Mouse (Mus musculus): ENCODE results near the gene Gm20683. TPM values are rescaled to one million over a fixed set of nuclear protein-coding genes. Genes with fewer than 3 reads are reported as not detected.
"Not testable (repeated sequence)": the region's sequence is repeated elsewhere in the genome, so short reads cannot be mapped to it uniquely, and the experiment has no call there.

Gm20683 gene
- polyA plus RNA-seq, 1 experiment: 0.95 TPM

DNA sequence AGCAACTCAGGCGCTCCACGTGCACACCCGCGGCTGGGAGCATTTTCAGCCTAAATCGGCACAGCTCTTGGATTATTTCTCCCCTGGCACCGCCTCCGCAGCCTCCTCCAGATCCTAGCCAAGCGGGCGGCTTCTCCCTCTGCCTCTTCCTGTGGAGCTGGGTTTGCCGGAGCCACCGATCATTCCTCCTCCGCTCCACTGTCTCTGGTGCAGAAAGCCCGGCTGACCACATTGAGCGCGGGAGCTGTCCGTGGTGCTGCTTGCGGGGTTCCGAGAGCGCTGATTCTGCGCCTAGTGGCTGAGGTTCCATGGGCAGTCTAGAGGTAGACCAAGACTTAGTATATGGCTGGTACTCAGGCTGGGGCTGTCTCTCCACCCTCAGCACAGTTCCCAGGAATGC lies 28.1 kb downstream of the Gm20683 start:
- Histone ChIP-seq H3K27ac (replicated peaks; ENCODE audit: low read depth, low read length) (no peak overlapping the region), H3K4me3 (ENCODE audit: insufficient read depth, low read depth, low read length) (no peak overlapping the region), H3K4me1 (ENCODE audit: control insufficient read depth, insufficient read depth, insufficient read length, low read length) (no peaks in the 10 kb centered on the region)

DNA sequence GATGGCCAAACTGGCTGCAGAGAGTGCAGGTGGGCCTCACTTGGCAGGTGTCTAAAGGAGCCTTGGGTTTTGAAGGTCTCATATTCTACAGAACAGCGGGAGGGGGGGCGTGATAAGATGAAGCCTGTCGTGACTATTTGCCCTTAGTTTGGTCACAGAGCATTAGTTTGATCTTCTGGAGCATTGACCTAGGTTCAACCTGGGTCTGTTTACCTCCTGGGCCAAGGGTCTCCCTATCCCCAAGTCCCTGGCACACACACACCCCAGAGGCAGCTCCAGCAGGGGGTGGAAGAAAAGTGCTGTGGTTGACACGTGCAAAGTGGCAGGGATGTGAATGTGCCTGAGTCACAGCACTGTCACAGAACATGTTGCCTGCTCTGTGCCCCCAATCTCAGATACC lies 30.7 kb downstream of the Gm20683 start:
- no peak overlapping the region for H3K27ac ChIP-seq (replicated peaks; ENCODE audit: low read depth, low read length)
- no peaks in the 10 kb centered on the region for H3K4me1 ChIP-seq (ENCODE audit: control insufficient read depth, insufficient read depth, insufficient read length, low read length)
- no peak overlapping the region for H3K4me3 ChIP-seq (ENCODE audit: insufficient read depth, low read depth, low read length)

DNA sequence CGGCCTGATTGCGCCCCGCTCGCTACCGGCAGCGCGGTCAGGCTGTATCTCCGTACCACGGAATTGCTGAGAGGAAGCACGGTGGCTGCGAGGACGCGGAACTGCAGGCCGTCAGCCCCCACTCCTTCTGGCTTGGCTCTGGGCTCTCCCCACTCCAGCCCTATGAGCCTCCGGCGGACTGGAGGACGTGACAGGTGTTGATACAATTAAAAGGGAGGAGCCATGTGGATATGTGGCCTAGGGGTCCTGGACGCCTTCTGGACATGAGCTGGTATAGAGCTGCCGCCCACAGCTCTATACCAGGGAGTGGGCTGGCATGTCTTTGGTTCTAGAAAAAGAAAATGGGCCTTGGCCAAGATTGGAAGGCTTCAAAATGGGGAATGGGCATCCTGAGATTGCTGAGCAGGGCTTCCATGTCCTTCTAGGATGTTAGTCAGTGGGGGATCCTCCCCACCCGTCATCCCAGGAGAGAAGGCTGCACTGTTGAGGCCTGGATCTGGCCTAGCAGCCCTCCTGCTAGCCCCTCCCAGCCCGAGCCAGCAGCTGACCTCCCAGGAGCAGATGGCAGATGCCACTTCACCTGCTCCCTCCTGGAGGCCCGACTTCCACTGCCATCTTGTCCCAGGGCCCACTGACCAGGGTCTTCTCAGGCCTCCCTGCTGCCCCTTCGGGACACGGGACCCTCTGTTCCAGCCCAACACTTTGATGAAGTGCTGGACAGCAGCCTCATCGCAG lies 31.8 kb downstream of the Gm20683 start:
- peak overlapping the region; percentile 56 for H3K4me3 ChIP-seq (ENCODE audit: insufficient read depth, low read depth, low read length)
- H3K27ac ChIP-seq (replicated peaks; ENCODE audit: low read depth, low read length): no peak overlapping the region
- no peaks in the 10 kb centered on the region for H3K4me1 ChIP-seq (ENCODE audit: control insufficient read depth, insufficient read depth, insufficient read length, low read length)

DNA sequence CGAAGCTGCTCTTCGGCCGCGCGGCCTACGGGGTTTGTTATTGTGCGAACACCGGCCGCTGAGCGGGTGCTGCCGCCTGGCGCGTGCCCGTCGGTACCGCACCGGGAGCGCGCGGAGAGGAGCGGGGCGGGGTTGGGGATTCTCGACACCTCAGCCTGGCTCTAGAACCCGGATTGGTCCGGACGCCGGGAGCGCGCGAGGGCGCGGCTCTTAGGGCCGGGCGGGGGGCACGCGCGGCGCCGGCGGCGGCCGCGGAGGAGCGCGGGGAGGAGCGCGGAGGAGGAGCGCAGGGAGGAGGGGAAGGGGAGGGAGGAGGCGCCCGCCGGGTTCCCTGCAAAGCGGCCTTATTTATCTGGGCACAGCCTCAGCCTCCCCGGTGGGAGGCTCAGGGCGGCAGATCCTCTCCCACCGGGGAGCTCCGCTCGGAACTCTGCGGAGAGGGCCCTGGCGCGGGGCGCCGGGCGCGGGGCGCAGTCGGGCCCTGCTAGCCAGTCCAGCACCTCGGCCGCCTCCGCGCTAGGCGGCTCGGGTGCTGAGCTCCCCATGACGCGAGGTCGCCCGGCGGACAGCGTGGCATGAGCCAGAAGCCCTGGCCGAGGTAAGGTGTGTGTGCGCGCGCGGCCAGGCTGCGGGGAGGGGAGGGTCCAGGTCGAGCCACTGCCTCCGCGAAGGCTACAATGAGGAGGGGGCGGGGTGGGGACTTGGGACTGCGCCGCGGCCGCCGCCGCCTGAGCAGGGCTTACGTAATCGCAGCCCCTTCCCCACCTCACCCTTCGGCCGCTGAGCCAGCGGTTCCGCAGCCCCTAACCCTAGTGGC lies 32.6 kb downstream of the Gm20683 start, which contains the start of gene Fbxl16:
Gene Fbxl16, plus strand, starts transcription at position 297 of the 817 bp plus-strand sequence.
- no peaks in the 10 kb centered on the region for H3K4me1 ChIP-seq (ENCODE audit: control insufficient read depth, insufficient read depth, insufficient read length, low read length)
- H3K27ac ChIP-seq (replicated peaks; ENCODE audit: low read depth, low read length): no peak within 1 kb of the TSS
- H3K4me3 ChIP-seq (ENCODE audit: insufficient read depth, low read depth, low read length): peak within 1 kb of the TSS; percentile 56

DNA sequence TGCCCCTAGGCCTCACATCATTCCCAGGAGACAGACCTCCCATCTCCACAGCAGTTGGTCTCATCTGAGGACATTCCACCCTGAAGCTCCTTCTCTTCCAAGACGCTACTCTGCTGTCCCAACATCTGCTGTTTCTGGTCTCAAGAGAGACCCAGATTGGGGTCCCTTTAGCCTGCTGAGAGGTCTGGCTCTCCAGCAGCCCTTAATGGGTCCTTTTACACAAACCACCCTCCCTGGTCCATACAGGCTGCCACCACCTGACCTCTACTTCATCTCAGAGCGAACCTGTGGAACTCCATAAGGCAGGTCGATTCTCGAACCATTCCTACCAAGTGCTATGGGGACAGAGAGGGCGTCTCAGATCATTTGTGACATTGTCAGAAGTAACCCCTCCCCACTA lies 33.5 kb downstream of the Gm20683 start:
- Histone ChIP-seq H3K4me1 (ENCODE audit: control insufficient read depth, insufficient read depth, insufficient read length, low read length) (no peaks in the 10 kb centered on the region), H3K27ac (replicated peaks; ENCODE audit: low read depth, low read length) (no peak overlapping the region), H3K4me3 (ENCODE audit: insufficient read depth, low read depth, low read length) (peak overlapping the region; percentile 1; the same call in 1 of the 2 replicates)

DNA sequence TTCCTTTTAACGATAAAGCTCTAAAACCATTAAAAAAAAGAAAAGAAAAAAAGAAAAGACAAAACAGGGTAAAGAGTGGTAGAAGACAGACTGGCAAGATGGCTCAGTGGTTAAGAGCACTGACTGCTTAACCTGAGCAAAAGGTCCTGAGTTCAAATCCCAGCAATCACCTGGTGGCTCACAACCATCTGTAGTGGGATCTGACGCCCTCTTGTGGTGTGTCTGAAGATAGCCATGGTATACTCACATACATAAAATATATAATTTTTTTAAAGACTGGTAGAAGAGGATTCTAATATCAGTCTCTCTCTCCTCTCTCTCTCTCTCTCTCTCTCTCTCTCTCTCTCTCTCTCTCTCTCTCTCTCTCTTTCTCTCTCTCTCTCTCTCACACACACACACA lies 34.1 kb downstream of the Gm20683 start:
- H3K4me3 ChIP-seq (ENCODE audit: insufficient read depth, low read depth, low read length); H3K4me1 ChIP-seq (ENCODE audit: control insufficient read depth, insufficient read depth, insufficient read length, low read length); H3K27ac ChIP-seq (replicated peaks; ENCODE audit: low read depth, low read length): not testable (repeated sequence)

DNA sequence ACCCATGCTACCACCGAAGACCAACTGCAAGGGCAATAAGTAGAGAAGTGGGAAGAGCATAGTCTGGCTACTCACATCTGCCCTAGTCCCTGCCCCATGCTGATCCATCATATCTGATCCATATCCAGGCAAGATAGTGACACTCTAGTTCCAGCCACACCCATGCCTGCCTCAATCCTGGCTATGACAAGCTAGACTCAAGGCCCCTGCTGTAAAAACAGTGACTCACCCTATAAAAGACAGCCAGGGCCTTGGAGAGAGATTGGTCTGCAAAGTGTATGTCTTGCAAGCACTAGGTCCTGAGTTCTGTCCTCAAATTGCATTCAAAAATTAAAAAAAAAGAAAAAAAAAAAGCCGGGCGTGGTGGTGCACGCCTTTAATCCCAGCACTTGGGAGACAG lies 35.1 kb downstream of the Gm20683 start:
- H3K4me3 ChIP-seq (ENCODE audit: insufficient read depth, low read depth, low read length): no peak overlapping the region
- no peak overlapping the region for H3K27ac ChIP-seq (replicated peaks; ENCODE audit: low read depth, low read length)
- no peaks in the 10 kb centered on the region for H3K4me1 ChIP-seq (ENCODE audit: control insufficient read depth, insufficient read depth, insufficient read length, low read length)

DNA sequence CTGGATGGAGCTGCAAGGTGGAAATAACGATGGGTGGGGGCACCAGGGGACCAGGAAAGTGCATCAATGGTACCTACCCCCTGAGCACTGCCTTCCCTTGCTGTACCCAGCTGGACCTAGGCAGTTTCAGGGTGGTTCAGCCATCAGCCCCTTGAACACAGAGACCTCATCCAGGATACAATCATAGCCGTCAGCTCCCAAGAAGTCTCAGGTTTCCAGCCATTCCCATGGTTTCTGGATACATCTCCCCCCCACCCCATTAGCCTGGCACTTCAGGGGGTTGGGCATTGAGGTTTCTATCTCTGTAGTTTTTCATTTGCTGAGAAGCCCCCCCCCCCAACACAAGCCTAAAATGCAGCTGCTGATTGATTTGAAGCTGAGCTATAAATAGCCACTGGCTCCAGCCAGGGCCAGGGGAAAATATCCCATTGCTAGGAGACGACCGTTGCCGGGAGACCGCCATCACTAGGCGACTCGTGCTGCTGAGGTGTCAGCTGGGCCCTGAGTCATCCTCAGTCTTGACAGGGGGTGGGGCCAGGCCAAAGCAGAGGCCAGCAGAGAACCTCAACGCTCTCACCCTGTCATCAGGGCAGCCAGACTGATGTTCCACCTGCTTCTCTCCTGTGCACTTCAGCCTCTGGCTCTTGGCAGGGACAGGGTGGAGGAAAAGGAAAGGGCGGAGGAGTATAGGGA lies 38.6 kb downstream of the Gm20683 start:
- no peak overlapping the region for H3K27ac ChIP-seq (replicated peaks; ENCODE audit: low read depth, low read length)
- no peaks in the 10 kb centered on the region for H3K4me1 ChIP-seq (ENCODE audit: control insufficient read depth, insufficient read depth, insufficient read length, low read length)
- no peak overlapping the region for H3K4me3 ChIP-seq (ENCODE audit: insufficient read depth, low read depth, low read length)

DNA sequence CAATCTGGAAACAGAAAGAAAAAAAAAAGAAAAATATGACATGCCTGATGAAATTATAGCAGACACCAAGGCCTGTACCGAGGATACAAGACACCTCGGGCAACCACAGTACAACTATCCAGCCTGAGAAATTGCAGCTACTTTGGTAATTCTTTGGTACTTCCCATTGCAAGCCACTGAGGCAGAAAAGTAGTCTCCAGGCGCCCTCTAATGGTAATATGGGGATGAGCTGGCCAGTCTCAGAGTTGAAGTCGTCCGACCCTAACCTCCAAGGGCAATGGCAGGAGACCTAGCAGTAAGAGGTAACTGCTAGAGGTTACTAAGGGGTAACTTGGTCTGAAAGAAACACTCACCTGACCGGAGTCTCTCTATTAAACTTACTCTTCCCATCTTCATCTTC lies 40.5 kb downstream of the Gm20683 start:
- no peak overlapping the region for H3K27ac ChIP-seq (replicated peaks; ENCODE audit: low read depth, low read length)
- no peak overlapping the region for H3K4me3 ChIP-seq (ENCODE audit: insufficient read depth, low read depth, low read length)
- no peaks in the 10 kb centered on the region; the same call in 1 of the 2 replicates for H3K4me1 ChIP-seq (ENCODE audit: control insufficient read depth, insufficient read depth, insufficient read length, low read length)

DNA sequence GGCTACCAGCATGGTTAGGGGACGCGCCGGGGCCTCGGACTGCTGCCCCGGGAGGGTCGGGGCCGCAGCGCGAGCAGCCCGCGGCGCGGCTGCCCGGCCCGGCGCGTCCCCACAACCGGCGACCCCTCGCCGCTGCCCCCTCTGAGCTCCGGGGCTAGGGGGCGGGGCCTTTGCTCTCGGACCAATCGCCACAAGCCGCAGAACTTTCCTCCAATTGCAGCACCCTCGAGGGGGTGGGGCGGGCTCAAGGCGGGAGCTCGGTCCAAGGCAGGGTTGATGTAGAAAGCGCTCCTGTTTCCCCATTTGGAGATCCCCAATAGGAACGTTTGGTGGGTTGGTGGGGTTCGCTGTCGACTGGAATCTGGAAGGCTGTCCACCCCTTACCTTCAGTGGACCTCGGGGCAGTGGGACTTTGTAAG lies 44.6 kb downstream of the Gm20683 start, which contains the start of gene Metrn:
Gene Metrn, minus strand, starts transcription at position 186 of the 419 bp plus-strand sequence.
- H3K4me3 ChIP-seq (ENCODE audit: insufficient read depth, low read depth, low read length): peak within 1 kb of the TSS; percentile 75
- H3K4me1 ChIP-seq (ENCODE audit: control insufficient read depth, insufficient read depth, insufficient read length, low read length): peaks cover 7% of the 10 kb centered on the region
- no peak within 1 kb of the TSS for H3K27ac ChIP-seq (replicated peaks; ENCODE audit: low read depth, low read length)

DNA sequence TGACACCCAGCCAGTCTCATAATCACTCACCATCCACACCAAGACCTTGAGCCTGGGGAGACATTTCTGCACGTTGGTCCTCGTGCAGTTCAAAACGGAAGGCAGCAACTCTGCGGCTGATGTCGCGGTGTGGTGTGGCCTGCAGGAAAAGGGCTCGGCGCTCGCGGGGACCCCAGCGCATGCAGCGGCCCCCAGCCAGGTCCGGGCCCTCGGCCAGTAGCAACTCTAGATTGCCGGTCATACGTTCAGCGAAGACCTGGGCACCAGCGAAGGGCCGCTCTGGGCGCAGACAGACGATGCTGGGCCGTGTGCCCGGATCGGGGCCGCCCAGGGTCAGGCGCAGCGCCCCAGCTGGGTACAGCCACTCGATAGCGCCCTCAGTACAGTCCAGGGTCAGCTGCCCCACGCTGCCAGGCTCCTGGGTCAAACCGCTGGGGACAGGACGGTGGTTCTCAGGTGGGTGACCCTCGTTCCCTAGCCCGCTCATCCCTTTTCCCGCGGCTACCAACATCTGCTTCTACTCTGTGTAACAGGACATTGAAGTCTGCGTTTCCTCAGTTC lies 45.3 kb downstream of the Gm20683 start:
- Histone ChIP-seq H3K4me1 (ENCODE audit: control insufficient read depth, insufficient read depth, insufficient read length, low read length) (peaks cover 10% of the 10 kb centered on the region), H3K27ac (replicated peaks; ENCODE audit: low read depth, low read length) (no peak overlapping the region), H3K4me3 (ENCODE audit: insufficient read depth, low read depth, low read length) (peak overlapping the region; percentile 75)

DNA sequence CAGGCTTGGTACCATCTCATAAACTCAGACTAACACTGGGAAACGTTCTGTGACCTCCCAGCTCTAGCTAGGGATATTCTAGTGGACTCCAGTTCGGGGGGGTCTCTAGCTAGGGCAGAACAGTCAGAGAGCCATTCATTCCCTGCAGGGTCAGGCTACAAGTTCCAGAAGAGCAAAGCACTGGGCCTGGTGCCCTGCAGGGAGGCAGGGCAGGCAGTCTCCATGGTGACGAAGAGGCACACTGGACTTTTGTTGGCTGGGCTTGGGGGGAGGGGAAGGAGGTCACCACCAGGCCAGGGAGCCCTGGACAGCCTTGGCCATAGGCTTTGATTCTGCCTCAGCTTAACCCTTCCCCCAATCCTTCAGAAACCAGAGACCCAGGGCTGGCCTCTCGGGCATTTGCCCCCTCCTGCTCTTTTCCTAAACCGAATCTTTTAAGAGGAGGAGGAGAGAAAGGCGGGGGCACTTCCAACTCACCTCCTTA lies 45.9 kb downstream of the Gm20683 start, which contains the start of gene AC134908.4:
Gene AC134908.4, minus strand, starts transcription at position 51 of the 484 bp plus-strand sequence.
- peak within 1 kb of the TSS; percentile 75 for H3K4me3 ChIP-seq (ENCODE audit: insufficient read depth, low read depth, low read length)
- H3K4me1 ChIP-seq (ENCODE audit: control insufficient read depth, insufficient read depth, insufficient read length, low read length): peaks cover 11% of the 10 kb centered on the region
- H3K27ac ChIP-seq (replicated peaks; ENCODE audit: low read depth, low read length): no peak within 1 kb of the TSS

DNA sequence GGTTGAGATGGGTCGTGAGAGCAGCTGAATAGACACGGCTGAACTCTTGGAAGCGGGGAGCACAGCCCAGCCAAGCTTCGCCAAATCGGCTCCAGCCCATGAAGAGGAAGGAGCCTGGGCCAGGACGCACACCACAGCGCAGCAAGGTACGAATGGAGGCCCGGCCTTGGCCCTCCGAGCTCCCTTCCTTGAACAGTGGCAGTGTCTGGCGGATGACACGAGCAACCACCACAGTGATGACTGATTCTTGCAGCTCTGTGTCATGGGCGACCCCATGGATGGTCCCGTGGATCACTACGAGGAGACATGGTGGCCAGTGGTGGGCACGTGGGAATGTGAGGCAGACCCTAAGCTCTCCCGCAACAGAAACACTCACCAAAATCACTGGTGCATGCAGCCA lies 46.6 kb downstream of the Gm20683 start:
- H3K27ac ChIP-seq (replicated peaks; ENCODE audit: low read depth, low read length): no peak overlapping the region
- peaks cover 11% of the 10 kb centered on the region for H3K4me1 ChIP-seq (ENCODE audit: control insufficient read depth, insufficient read depth, insufficient read length, low read length)
- no peak overlapping the region for H3K4me3 ChIP-seq (ENCODE audit: insufficient read depth, low read depth, low read length)

DNA sequence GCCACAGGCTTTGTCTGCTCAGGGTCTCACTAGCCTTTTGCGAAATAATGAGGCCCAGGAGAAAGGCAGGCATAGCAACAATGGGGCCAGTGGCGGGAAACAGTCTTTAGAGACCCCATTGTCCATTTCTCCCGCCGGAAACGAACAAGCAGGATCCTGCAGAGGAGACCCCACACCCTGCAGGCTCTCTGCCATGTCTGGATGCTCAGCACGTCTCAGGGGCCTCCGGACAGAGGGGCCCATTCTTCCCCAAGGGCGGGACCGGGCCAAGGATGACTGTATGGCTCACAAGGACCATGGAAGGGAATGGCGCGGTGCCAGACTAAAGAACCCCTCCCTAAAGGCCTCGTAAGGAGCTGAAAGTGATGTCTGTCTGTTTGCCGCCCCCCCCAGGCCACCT lies 47.4 kb downstream of the Gm20683 start:
- H3K4me3 ChIP-seq (ENCODE audit: insufficient read depth, low read depth, low read length): no peak overlapping the region

DNA sequence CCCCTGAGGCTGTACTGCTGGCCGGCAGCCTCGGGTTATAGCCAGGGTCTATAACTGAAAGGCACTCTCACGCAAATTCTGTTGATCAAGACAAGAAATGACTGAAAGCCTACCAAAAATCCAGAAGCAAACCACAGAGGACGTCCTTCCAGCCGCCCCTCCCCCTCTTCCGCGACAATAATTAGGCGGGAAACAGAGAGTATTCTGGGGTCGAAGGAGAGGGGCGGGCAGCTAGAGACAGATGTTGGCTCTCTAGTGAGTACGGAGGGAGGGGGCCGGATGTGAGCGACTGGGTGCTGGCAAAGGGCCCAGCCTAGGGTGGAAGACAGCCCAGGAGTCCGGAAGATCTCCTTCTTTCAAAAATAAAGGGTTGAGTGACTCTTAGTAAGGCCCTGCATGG lies 48.9 kb downstream of the Gm20683 start, which contains the start of gene Fam173a:
Gene Fam173a, minus strand, starts transcription at position 287 of the 400 bp plus-strand sequence.
- peak within 1 kb of the TSS; percentile 67 for H3K27ac ChIP-seq (replicated peaks; ENCODE audit: low read depth, low read length)
- H3K4me1 ChIP-seq (ENCODE audit: control insufficient read depth, insufficient read depth, insufficient read length, low read length): peaks cover 11% of the 10 kb centered on the region
- H3K4me3 ChIP-seq (ENCODE audit: insufficient read depth, low read depth, low read length): peak within 1 kb of the TSS; percentile 70

More for the DNA sequence above, 47.4 kb downstream of the Gm20683 start:
- Histone ChIP-seq H3K4me1 (ENCODE audit: control insufficient read depth, insufficient read depth, insufficient read length, low read length) (peaks cover 11% of the 10 kb centered on the region), H3K27ac (replicated peaks; ENCODE audit: low read depth, low read length) (no peak overlapping the region)

All from brown adipose tissue, adult 24 weeks (tissue).